Mouse (Mus musculus) retina, postnatal 7 days (tissue): ENCODE measurements around the gene Hoga1.
"Not testable (repeated sequence)": the region's sequence is repeated elsewhere in the genome, so short reads cannot be mapped to it uniquely, and the experiment has no call there.

Experiments used
- DNase-seq: peaks from one replicate; pipeline ENCODE4 v3.0.0-alpha.2; 2012; ENCODE audit warnings: low read depth, low spot score

Gene Hoga1

GRCm38 (mm10) chr19:42068441-42069240, 23.2 kb downstream of the Hoga1 start:
- no peak for DNase-seq

- DNase-seq = no peak
These were observed 23.8 kb downstream of the Hoga1 start for GRCm38 (mm10) chr19:42069241-42069525.

DNA sequence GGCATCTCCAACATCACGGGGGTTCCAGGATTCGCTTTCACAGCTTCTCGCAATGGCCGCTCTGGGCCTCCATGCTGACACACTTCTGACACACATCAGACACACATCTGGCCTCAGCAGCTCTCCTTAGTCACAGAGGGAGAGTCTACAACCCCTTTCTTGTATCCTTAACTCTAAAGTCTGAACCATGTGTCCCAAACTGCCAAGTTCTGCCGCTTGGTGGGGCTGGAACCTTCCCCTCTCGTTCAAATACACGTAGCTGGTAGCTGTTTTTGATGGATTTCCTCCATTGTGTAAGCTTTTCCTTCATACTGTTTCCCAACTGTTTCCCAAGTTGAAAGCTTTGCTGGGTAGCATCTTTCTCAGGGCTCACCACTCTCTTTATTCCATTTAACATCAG, 25.8 kb downstream of the Hoga1 start:
- no peak for DNase-seq

GRCm38 (mm10) chr19:42071886-42072608, 26.6 kb downstream of the Hoga1 start:
- no peak for DNase-seq

DNA sequence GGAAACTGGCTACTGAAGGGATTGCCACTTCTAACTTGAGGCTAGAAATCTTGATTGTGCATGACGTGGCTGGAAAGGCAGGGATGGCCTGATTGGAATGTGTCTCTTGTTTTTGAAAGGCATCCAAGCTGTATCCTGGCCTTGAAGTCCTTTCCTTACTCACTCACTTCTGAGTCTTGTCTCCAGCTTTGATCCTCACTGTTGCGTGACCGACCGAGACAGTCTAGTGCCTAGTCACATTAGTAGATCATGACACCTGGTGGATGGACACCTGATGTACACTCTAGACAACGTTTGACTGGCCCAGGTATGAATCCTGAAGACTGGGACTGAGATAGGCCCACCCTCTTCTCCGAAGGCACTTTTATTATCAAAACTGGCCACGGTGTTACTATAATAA, 27.4 kb downstream of the Hoga1 start:
- no peak for DNase-seq

- no peak for DNase-seq
These were observed 29.6 kb downstream of the Hoga1 start for GRCm38 (mm10) chr19:42075051-42075450.

GRCm38 (mm10) chr19:42075992-42076391, 30.6 kb downstream of the Hoga1 start:
- DNase-seq = no peak

DNA sequence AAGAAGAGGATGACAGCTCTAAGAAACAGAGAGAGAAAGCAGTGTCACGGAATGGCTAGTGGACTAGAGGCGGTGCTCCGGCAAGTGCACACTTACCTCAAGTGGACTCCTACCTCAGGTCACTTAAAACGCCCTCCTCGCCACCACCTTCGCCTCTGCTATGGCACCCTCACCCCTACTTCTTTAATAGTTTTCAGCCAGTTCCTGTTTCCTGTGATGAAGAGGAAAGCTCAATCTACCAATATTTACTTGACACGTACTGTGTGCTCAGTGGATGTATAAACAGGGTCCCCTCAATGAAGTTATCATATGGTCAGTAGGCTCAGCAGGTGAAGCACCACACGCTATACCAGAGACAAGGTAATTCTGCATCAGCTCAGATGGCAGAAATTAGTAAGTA, 33.2 kb downstream of the Hoga1 start:
- DNase-seq = no peak

- no peak for DNase-seq
These were observed 33.6 kb downstream of the Hoga1 start for GRCm38 (mm10) chr19:42079006-42079405.

DNA sequence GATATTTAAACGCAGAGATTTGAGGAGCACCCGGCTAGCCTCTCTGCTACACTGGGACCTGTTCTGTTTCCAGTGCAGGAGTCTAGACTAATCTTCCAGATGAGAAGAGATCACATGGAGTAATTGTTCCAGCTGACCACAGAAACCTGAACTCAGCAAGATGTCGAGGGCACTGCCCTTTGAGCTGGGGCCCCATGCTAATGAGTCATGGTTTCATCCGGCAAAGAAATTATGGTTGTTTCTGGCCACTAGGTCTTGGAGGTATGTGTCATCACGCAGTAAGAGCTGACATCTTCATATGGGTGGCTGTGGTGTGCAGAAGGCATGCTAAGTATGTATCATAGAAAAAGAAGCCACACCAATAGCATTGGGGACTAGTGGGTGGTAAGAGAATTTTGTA, 34.5 kb downstream of the Hoga1 start:
- DNase-seq = no peak

GRCm38 (mm10) chr19:42080469-42080868, 35.1 kb downstream of the Hoga1 start:
- no peak for DNase-seq

- DNase-seq = not testable (repeated sequence)
These were observed 36.2 kb downstream of the Hoga1 start for GRCm38 (mm10) chr19:42081613-42082012.

- no peak for DNase-seq
These were observed 40.3 kb downstream of the Hoga1 start for GRCm38 (mm10) chr19:42085690-42086089.

GRCm38 (mm10) chr19:42086166-42086565, 40.8 kb downstream of the Hoga1 start, which contains the start of gene Morn4:
Morn4 (minus strand) TSS chr19:42086357.
- DNase-seq = peak; percentile 90

DNA sequence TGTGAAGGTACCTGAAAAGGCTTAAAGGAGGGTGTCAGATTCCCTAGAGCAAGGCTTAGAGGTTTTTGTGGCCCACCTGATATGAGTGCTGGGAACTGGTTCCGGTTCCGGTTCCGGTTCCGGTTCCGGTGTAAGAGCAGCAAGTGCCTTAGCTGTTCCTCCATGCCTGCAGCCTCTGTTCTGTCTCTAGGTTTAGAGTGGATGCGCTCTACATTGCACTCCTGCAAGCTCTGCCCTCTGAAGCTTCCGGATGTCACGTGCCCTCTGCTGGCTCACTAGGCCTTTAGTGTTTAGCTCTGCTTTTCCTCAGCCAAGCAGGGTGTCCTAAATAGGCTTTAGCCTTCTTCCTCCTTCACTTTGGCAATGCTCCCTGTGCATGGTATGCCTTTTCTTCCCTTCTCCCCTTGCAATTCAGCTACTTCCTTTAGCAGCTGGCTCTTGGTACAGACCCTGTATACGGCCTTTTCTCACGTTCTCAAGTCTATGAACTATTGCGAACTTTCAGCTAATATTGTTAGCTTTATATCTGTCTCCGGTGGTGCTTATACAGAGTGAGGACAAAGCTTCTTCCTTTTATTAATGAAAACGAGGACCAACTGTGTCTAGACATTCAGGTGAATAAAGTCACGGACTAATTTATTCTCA, 43.8 kb downstream of the Hoga1 start:
- no peak for DNase-seq

DNA sequence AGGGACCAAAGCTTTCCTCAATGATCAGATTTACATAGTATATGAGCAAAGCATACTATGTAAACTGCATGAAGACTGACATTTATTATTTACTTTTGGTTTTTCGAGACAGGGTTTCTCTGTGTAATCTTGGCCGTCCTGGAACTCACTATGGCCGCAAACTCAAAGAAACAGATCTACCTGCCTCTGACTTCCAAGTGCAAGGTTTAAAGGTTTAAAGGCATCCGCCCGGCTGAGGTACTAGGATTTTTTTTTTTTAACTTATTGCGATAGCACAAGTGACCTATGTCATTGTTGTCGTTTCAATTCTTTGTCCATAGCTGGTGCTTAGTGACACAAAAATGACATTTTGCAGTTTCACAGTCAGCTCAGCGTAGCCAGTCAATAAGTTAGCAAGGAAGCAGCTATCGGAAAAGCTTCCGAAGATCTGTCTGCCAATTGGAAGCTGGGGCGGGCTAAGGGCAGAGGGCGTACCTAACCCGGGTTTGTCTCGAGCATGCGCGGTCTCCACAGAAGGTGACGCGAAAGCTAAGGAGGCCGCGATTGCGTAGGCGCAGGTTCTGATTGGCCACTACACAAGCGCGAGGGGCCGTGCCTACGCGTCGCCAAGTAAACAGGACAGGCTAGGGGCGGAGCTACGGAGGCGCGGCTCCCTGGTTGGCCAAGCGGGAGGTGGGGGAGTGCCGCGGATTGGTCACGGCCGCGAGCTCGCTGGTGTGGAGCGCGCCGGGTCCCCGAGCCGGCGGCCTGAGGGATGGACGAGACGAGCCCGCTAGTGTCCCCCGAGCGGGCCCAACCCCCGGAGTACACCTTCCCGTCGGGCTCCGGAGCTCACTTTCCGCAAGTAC, 44.6 kb downstream of the Hoga1 start, which contains the start of gene Pi4k2a:
Gene Pi4k2a, plus strand, starts transcription at position 723 of the 848 bp plus-strand sequence.
- DNase-seq = peak; percentile 99

- no peak for DNase-seq
These were observed 45.3 kb downstream of the Hoga1 start for GRCm38 (mm10) chr19:42090637-42091141.

GRCm38 (mm10) chr19:42099406-42099805, 54.0 kb downstream of the Hoga1 start:
- no peak for DNase-seq

- DNase-seq = no peak
These were observed 59.3 kb downstream of the Hoga1 start for GRCm38 (mm10) chr19:42104681-42105080.

DNA sequence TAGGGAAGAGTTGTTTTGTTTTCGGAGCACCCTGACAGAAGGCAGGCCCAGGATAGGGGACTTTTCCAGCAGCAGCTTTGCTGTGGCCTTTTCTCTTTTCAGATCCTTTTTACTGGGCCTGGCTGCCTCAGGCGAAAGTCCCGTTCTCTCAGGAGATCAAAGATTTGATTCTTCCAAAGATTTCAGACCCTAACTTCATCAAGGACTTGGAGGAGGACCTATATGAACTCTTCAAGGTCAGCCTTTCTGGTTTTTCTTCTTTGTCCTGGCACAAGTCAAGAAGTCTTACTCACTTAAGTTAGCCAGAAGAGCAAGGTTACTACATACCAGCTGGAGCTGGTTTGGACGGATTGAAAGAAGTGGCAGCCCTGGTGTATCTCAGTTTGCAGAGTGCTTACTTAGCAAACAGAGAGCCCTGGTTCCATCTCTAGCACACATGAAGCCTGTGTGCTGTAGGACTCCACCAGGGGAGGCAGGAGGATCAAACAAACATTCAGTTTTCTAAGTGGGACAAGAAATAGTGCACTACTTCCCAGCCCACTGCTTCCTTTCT, 70.4 kb downstream of the Hoga1 start:
- DNase-seq = no peak

- no peak for DNase-seq
These were observed 72.7 kb downstream of the Hoga1 start for GRCm38 (mm10) chr19:42118142-42118541.
